Mouse (Mus musculus) liver, postnatal 0 days (tissue): Measurements from ENCODE around the gene Ccdc114. TPM values are rescaled to one million over a fixed set of nuclear protein-coding genes. Genes with fewer than 3 reads are reported as not detected.

Experiments
- ATAC-seq: fragments of 200-750 bp; cut with Nextera tagmentation; 2 replicates; pipeline ENCODE4 v1.8.0; 2017; ENCODE audit warnings: mild to moderate bottlenecking, moderate library complexity
- DNase-seq: peaks from one replicate; pipeline ENCODE4 v3.0.0-alpha.2; 2016
- H3K27ac ChIP-seq: fragments of 300-500 bp; sonication (generic); 2 replicates; pipeline ENCODE4 v1.5.1; 2014; ENCODE audit warnings: antibody characterized with exemption, moderate library complexity, mild to moderate bottlenecking, low read depth
- H3K27me3 ChIP-seq: fragments of 300-500 bp; sonication (generic); 2 replicates; pipeline ENCODE4 v1.6.1; 2014; ENCODE audit warnings: low read length, control low read depth, mixed read lengths; ENCODE audit not compliant: insufficient read depth
- H3K36me3 ChIP-seq: fragments of 300-500 bp; sonication (generic); replicated peaks from 2 replicates; pipeline ENCODE4 v1.6.1; 2014; ENCODE audit warnings: mild to moderate bottlenecking, control low read depth, low read length, moderate library complexity, mixed read lengths; ENCODE audit not compliant: insufficient read depth
- H3K4me1 ChIP-seq: fragments of 300-500 bp; sonication (generic); 2 replicates; pipeline ENCODE4 v1.6.1; 2014; ENCODE audit warnings: antibody characterized with exemption, mild to moderate bottlenecking, control low read depth; ENCODE audit not compliant: insufficient read depth
- H3K4me2 ChIP-seq: fragments of 300-500 bp; sonication (generic); 2 replicates; pipeline ENCODE4 v1.6.1; 2014; ENCODE audit warnings: low read depth, mild to moderate bottlenecking, low read length, moderate library complexity, mixed read lengths
- H3K4me3 ChIP-seq: fragments of 300-500 bp; sonication (generic); 2 replicates; pipeline ENCODE4 v1.5.1; 2014; ENCODE audit warnings: low read depth, low read length
- H3K9ac ChIP-seq: fragments of 300-500 bp; sonication (generic); replicated peaks from 2 replicates; pipeline ENCODE4 v1.6.1; 2014; ENCODE audit warnings: mild to moderate bottlenecking, moderate library complexity
- H3K9me3 ChIP-seq: fragments of 300-500 bp; sonication (generic); 2 replicates; pipeline ENCODE4 v1.6.1; 2016; ENCODE audit warnings: mild to moderate bottlenecking, control low read depth, low read length, mixed read lengths
- CTCF ChIP-seq: sonication (generic); IDR thresholded peaks from 2 replicates; pipeline ENCODE4 v1.5.1; 2016; ENCODE audit warnings: antibody characterized with exemption, low read depth
- EP300 ChIP-seq: IDR thresholded peaks from 2 replicates; pipeline ENCODE4 v1.6.1; 2016; ENCODE audit warnings: antibody characterized with exemption, low read depth, mild to moderate bottlenecking
- WGBS: fragments of 180-500 bp; shearing (Covaris S2); extraction: QIAGEN DNeasy Blood & Tissue Kit; methylation state at CpG from one replicate; pipeline ENCODE4 v1.1.7; 2014; ENCODE audit not compliant: insufficient replicate concordance; 5-methylcytosine and 5-hydroxymethylcytosine counted together
- polyA plus RNA-seq: library from polyadenylated mRNA; unstranded; fragments of >200 nt; fragmentation: Nextera tagmentation; extraction: Ambion mirVana; gene quantifications from 2 replicates; pipeline ENCODE4 v1.2.1, GENCODE M21; 2015

Ccdc114 gene
- polyA plus RNA-seq, 1 experiment from 2014 or later = 1.2 TPM

DNA sequence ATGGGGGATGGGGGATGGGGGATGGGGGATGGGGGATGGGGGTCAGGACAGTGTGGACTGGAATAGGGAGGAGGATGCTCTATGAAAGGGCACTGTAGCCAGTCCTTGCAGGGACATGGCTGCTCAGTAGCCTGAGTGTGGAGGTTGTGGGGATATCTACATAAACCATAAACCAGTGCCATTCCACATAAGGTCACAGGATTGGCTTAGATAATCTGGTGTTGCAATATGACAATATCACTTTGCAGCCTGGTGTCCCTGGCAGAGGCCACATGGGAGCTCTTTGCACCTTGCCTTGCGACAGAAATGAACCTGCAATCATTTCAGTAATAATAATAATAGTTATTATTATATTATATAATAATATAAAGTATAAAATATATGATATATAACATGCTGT is 64.5 kb downstream of the Ccdc114 start:
- Histone ChIP-seq H3K4me3 (no peak overlapping the region), H3K4me1 (no peaks in the 10 kb centered on the region), H3K36me3 (peaks cover 15% of the 10 kb centered on the region; the same call in 1 of the 2 replicates), H3K4me2 (no peak overlapping the region), H3K9me3 (no peaks in the 10 kb centered on the region), H3K27me3 (no peaks in the 10 kb centered on the region), H3K27ac (no peak overlapping the region), H3K9ac (no peak overlapping the region)
- 48% methylated on average over 1 of the region's 1 CpGs for WGBS
- no peak for DNase-seq
- TF ChIP-seq CTCF (no peak), EP300 (no peak)
- peak; percentile 62 for ATAC-seq

DNA sequence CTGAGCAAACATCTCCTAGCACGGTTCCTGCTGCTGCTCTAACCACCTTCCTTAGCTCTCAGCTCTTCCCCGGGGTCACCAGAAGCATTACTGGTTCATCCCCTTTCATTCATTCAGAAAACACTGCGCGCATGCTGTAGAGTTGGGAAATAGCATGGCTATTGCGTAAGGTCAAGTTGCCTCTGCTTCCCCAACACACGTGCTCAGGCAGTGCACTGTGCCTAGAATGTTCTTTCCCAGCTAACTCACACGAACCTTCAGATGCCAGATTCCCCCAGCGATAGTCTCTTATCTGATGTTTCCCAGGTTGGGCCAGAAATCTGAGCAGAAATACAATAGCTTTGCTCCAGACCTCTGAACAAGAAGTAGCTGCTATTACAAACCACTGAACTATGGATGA is 68.6 kb downstream of the Ccdc114 start:
- Histone ChIP-seq H3K27ac (no peak overlapping the region), H3K27me3 (no peaks in the 10 kb centered on the region), H3K4me2 (no peak overlapping the region), H3K4me1 (no peaks in the 10 kb centered on the region), H3K4me3 (no peak overlapping the region), H3K9me3 (no peaks in the 10 kb centered on the region), H3K9ac (no peak overlapping the region), H3K36me3 (peaks cover 12% of the 10 kb centered on the region; the same call in 1 of the 2 replicates)
- WGBS = 45% methylated on average over 8 of the region's 8 CpGs
- ATAC-seq = peak; percentile 82
- peak; percentile 44 for DNase-seq
- TF ChIP-seq CTCF (no peak), EP300 (no peak)

Other genes starting within 250 kb of the Ccdc114 start
- gene Ntn5, start 240.1 kb upstream of the Ccdc114 start, polyA plus RNA-seq = 0.07 TPM in 1 of 2 replicates, not detected in the other
- 0.04 TPM in 1 of 2 replicates, not detected in the other for gene Sec1, start 229.7 kb upstream of the Ccdc114 start, polyA plus RNA-seq
- gene Car11, start 224.2 kb upstream of the Ccdc114 start, polyA plus RNA-seq = 0.14 and 0.15 TPM in 2 replicates
- 3.6 and 5.2 TPM in 2 replicates for gene Dbp, start 219.0 kb upstream of the Ccdc114 start, polyA plus RNA-seq
- gene Rpl18, start 208.6 kb upstream of the Ccdc114 start, polyA plus RNA-seq = 494 and 510 TPM in 2 replicates
- gene Sphk2, start 206.1 kb upstream of the Ccdc114 start, polyA plus RNA-seq = 15.5 and 17.3 TPM in 2 replicates
- 0.13 TPM in 1 of 2 replicates, not detected in the other for gene Fam83e, start 202.9 kb upstream of the Ccdc114 start, polyA plus RNA-seq
- not detected in 2 replicates for gene Spaca4, start 198.3 kb upstream of the Ccdc114 start, polyA plus RNA-seq
- gene Lmtk3, start 140.3 kb upstream of the Ccdc114 start, polyA plus RNA-seq = not detected in 2 replicates
- 0.26 and 0.38 TPM in 2 replicates for gene Sult2b1, start 139.4 kb upstream of the Ccdc114 start, polyA plus RNA-seq
- 21.4 and 24.2 TPM in 2 replicates for gene Cyth2, start 109.5 kb upstream of the Ccdc114 start, polyA plus RNA-seq
- 0.11 and 0.32 TPM in 2 replicates for gene Kcnj14, start 99.3 kb upstream of the Ccdc114 start, polyA plus RNA-seq
- gene Grwd1, start 93.1 kb upstream of the Ccdc114 start, polyA plus RNA-seq = 18.3 and 19.3 TPM in 2 replicates
- gene Kdelr1, start 51.3 kb upstream of the Ccdc114 start, polyA plus RNA-seq = 33.9 and 37.3 TPM in 2 replicates
- gene Grin2d, start 45.7 kb upstream of the Ccdc114 start, polyA plus RNA-seq = 0.02 and 0.05 TPM in 2 replicates
- gene Syngr4, start 27.4 kb upstream of the Ccdc114 start, polyA plus RNA-seq = 0.70 and 0.71 TPM in 2 replicates
- gene Tmem143, start 27.1 kb upstream of the Ccdc114 start, polyA plus RNA-seq = 3.5 and 4.3 TPM in 2 replicates
- gene Emp3, start 2.7 kb upstream of the Ccdc114 start, polyA plus RNA-seq = 56.0 and 57.7 TPM in 2 replicates
- 9.9 and 10.8 TPM in 2 replicates for gene Abcc6, start 106.2 kb downstream of the Ccdc114 start, polyA plus RNA-seq
- gene Nomo1, start 109.6 kb downstream of the Ccdc114 start, polyA plus RNA-seq = 18.4 and 19.9 TPM in 2 replicates
- not detected in 2 replicates for gene Kcnj11, start 176.7 kb downstream of the Ccdc114 start, polyA plus RNA-seq